Mouse (Mus musculus): ENCODE results near the gene Arl15. TPM values are rescaled to one million over a fixed set of nuclear protein-coding genes. Genes with fewer than 3 reads are reported as not detected.

The Arl15 gene
- polyA plus RNA-seq, 1 experiment from 2014 or later: 4.9 TPM

DNA sequence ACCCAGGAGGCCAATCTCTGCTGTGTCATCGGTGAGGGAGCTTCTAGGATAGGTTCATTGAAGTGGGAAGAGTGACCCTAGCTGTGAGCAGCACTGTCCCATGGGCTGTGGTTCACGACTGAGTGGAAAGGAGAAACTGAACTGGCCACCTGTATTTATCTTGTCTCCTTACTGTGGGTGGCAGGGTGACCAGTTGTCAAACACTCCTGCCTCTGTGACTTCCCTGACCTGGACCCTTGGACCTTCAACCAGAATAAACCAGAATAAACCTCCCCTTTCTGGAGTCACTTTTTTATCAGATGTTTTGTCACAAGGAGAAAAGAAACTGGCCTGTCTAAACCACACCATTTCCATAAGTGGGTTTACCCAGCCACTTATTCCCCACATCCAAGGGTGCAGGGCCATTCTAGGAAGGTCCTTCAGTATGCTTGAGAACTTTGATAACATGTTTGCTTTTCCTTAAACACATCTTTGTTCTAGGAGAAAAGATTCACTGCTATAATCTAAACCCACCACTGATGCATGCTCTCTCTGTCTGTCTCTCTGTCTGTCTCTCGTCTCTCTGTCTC, 289.3 kb downstream of the Arl15 start:
- Histone ChIP-seq H3K27ac (ENCODE audit: low read depth, low read length) (no peak overlapping the region), H3K9me3 (ENCODE audit: control insufficient read depth) (no peaks in the 10 kb centered on the region), H3K36me3 (ENCODE audit: control insufficient read depth, insufficient read depth) (no peaks in the 10 kb centered on the region), H3K4me3 (ENCODE audit: low read depth, low read length) (no peak overlapping the region), H3K4me1 (replicated peaks; ENCODE audit: control insufficient read depth, insufficient read depth, low read length) (no peaks in the 10 kb centered on the region), H3K27me3 (replicated peaks; ENCODE audit: control insufficient read depth, insufficient read depth, low read length) (no peaks in the 10 kb centered on the region), H3K9ac (ENCODE audit: low read depth, low read length) (no peak overlapping the region), H3K4me2 (replicated peaks; ENCODE audit: low read depth) (no peak overlapping the region)
- ATAC-seq: no peak
- no peak for TF ChIP-seq CTCF (IDR thresholded peaks at IDR 0.05; ENCODE audit: low read depth)
- 76% methylated on average over 3 of the region's 3 CpGs for WGBS

GRCm38 (mm10) chr13:114085442-114085841, 291.1 kb downstream of the Arl15 start:
- H3K9me3 ChIP-seq (ENCODE audit: control insufficient read depth): no peaks in the 10 kb centered on the region
- 86% methylated on average over 8 of the region's 8 CpGs for WGBS
- ATAC-seq: no peak
- TF ChIP-seq CTCF (IDR thresholded peaks at IDR 0.05; ENCODE audit: low read depth): no peak
- H3K4me2 ChIP-seq (replicated peaks; ENCODE audit: low read depth): no peak overlapping the region
- H3K4me1 ChIP-seq (replicated peaks; ENCODE audit: control insufficient read depth, insufficient read depth, low read length): no peaks in the 10 kb centered on the region
- H3K4me3 ChIP-seq (ENCODE audit: low read depth, low read length): no peak overlapping the region
- no peak overlapping the region for H3K27ac ChIP-seq (ENCODE audit: low read depth, low read length)
- no peak overlapping the region for H3K9ac ChIP-seq (ENCODE audit: low read depth, low read length)
- no peaks in the 10 kb centered on the region for H3K36me3 ChIP-seq (ENCODE audit: control insufficient read depth, insufficient read depth)
- H3K27me3 ChIP-seq (replicated peaks; ENCODE audit: control insufficient read depth, insufficient read depth, low read length): no peaks in the 10 kb centered on the region

DNA sequence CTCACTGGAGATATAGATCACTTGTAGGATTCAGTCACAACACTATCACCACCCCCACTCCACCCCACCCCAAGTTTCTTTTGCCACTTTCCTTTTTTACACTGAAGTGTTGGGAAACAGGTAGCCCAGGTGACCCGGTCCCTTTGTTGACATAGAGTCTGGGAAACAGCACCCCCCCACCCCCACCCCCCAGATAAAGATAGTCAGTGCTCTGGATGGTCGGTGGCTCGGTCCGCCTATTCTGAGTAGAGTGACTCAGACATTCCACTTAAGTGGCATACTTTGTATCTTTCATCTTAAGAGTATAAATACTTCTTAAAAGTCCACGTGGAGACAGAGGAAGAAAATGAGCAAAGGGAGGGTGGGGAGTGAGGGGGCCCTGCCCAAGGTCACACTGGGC, 292.0 kb downstream of the Arl15 start:
- Histone ChIP-seq H3K4me2 (replicated peaks; ENCODE audit: low read depth) (no peak overlapping the region), H3K4me3 (ENCODE audit: low read depth, low read length) (no peak overlapping the region), H3K27ac (ENCODE audit: low read depth, low read length) (no peak overlapping the region), H3K9ac (ENCODE audit: low read depth, low read length) (no peak overlapping the region), H3K27me3 (replicated peaks; ENCODE audit: control insufficient read depth, insufficient read depth, low read length) (no peaks in the 10 kb centered on the region), H3K9me3 (ENCODE audit: control insufficient read depth) (no peaks in the 10 kb centered on the region), H3K36me3 (ENCODE audit: control insufficient read depth, insufficient read depth) (no peaks in the 10 kb centered on the region), H3K4me1 (replicated peaks; ENCODE audit: control insufficient read depth, insufficient read depth, low read length) (no peaks in the 10 kb centered on the region)
- WGBS: 32% methylated on average over 5 of the region's 5 CpGs
- no peak for TF ChIP-seq CTCF (IDR thresholded peaks at IDR 0.05; ENCODE audit: low read depth)
- ATAC-seq: no peak

- H3K27me3 ChIP-seq (replicated peaks; ENCODE audit: control insufficient read depth, insufficient read depth, low read length): no peaks in the 10 kb centered on the region
- no peak overlapping the region for H3K4me3 ChIP-seq (ENCODE audit: low read depth, low read length)
- no peak overlapping the region for H3K9ac ChIP-seq (ENCODE audit: low read depth, low read length)
- H3K4me2 ChIP-seq (replicated peaks; ENCODE audit: low read depth): no peak overlapping the region
- no peak for TF ChIP-seq CTCF (IDR thresholded peaks at IDR 0.05; ENCODE audit: low read depth)
- no peak for ATAC-seq
- H3K4me1 ChIP-seq (replicated peaks; ENCODE audit: control insufficient read depth, insufficient read depth, low read length): no peaks in the 10 kb centered on the region
- H3K27ac ChIP-seq (ENCODE audit: low read depth, low read length): no peak overlapping the region
- H3K36me3 ChIP-seq (ENCODE audit: control insufficient read depth, insufficient read depth): no peaks in the 10 kb centered on the region
- 64% methylated on average over 5 of the region's 5 CpGs for WGBS
- H3K9me3 ChIP-seq (ENCODE audit: control insufficient read depth): no peaks in the 10 kb centered on the region
Measured at GRCm38 (mm10) chr13:114086801-114087200, 292.5 kb downstream of the Arl15 start.

GRCm38 (mm10) chr13:114087696-114088465, 293.6 kb downstream of the Arl15 start:
- Histone ChIP-seq H3K36me3 (ENCODE audit: control insufficient read depth, insufficient read depth) (no peaks in the 10 kb centered on the region), H3K9ac (ENCODE audit: low read depth, low read length) (no peak overlapping the region), H3K4me2 (replicated peaks; ENCODE audit: low read depth) (no peak overlapping the region), H3K4me1 (replicated peaks; ENCODE audit: control insufficient read depth, insufficient read depth, low read length) (no peaks in the 10 kb centered on the region), H3K27me3 (replicated peaks; ENCODE audit: control insufficient read depth, insufficient read depth, low read length) (no peaks in the 10 kb centered on the region), H3K9me3 (ENCODE audit: control insufficient read depth) (no peaks in the 10 kb centered on the region), H3K4me3 (ENCODE audit: low read depth, low read length) (no peak overlapping the region), H3K27ac (ENCODE audit: low read depth, low read length) (no peak overlapping the region)
- WGBS: 92% methylated on average over 10 of the region's 10 CpGs
- no peak for TF ChIP-seq CTCF (IDR thresholded peaks at IDR 0.05; ENCODE audit: low read depth)
- no peak for ATAC-seq

DNA sequence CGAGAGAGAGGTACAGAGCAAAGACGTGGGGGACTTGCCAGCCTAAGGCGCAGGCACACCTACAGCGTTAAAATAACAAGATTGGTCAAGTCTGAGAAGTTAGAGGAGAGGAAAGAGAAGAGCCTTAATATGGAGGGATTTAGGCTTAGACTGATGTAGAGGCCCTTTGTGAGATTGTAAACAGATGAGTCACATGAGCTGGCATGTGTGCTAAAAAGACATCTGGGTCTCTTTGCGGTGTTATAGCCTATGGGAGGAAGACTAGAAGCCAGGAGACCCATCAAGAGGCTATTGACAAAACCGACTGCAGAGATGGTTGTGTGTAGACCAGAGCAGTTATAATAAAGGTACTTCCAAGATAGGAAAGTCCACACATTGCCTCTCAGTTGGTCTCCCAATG, 296.5 kb downstream of the Arl15 start:
- Histone ChIP-seq H3K27me3 (replicated peaks; ENCODE audit: control insufficient read depth, insufficient read depth, low read length) (no peaks in the 10 kb centered on the region), H3K27ac (ENCODE audit: low read depth, low read length) (no peak overlapping the region), H3K9me3 (ENCODE audit: control insufficient read depth) (no peaks in the 10 kb centered on the region), H3K9ac (ENCODE audit: low read depth, low read length) (no peak overlapping the region), H3K36me3 (ENCODE audit: control insufficient read depth, insufficient read depth) (no peaks in the 10 kb centered on the region), H3K4me2 (replicated peaks; ENCODE audit: low read depth) (no peak overlapping the region), H3K4me1 (replicated peaks; ENCODE audit: control insufficient read depth, insufficient read depth, low read length) (no peaks in the 10 kb centered on the region), H3K4me3 (ENCODE audit: low read depth, low read length) (no peak overlapping the region)
- no peak for ATAC-seq
- TF ChIP-seq CTCF (IDR thresholded peaks at IDR 0.05; ENCODE audit: low read depth): no peak
- WGBS: 92% methylated on average over 6 of the region's 6 CpGs

Data from intestine, postnatal 0 days (tissue).